Mouse (Mus musculus) liver, postnatal 0 days (tissue): ENCODE data around the gene Arhgef3. TPM values are rescaled to one million over a fixed set of nuclear protein-coding genes. Genes with fewer than 3 reads are reported as not detected.
A peak's percentile ranks its signal among the peaks of the same experiment; 100 is the strongest.

Experiments used
- ATAC-seq: fragments of 200-750 bp; cut with Nextera tagmentation; 2 replicates; pipeline ENCODE4 v1.8.0; 2017; ENCODE audit warnings: mild to moderate bottlenecking, moderate library complexity
- DNase-seq: peaks from one replicate; pipeline ENCODE4 v3.0.0-alpha.2; 2016
- H3K27ac ChIP-seq: fragments of 300-500 bp; sonication (generic); 2 replicates; pipeline ENCODE4 v1.5.1; 2014; ENCODE audit warnings: antibody characterized with exemption, moderate library complexity, mild to moderate bottlenecking, low read depth
- H3K27me3 ChIP-seq: fragments of 300-500 bp; sonication (generic); 2 replicates; pipeline ENCODE4 v1.6.1; 2014; ENCODE audit warnings: low read length, control low read depth, mixed read lengths; ENCODE audit not compliant: insufficient read depth
- H3K36me3 ChIP-seq: fragments of 300-500 bp; sonication (generic); replicated peaks from 2 replicates; pipeline ENCODE4 v1.6.1; 2014; ENCODE audit warnings: mild to moderate bottlenecking, control low read depth, low read length, moderate library complexity, mixed read lengths; ENCODE audit not compliant: insufficient read depth
- H3K4me1 ChIP-seq: fragments of 300-500 bp; sonication (generic); 2 replicates; pipeline ENCODE4 v1.6.1; 2014; ENCODE audit warnings: antibody characterized with exemption, mild to moderate bottlenecking, control low read depth; ENCODE audit not compliant: insufficient read depth
- H3K4me2 ChIP-seq: fragments of 300-500 bp; sonication (generic); 2 replicates; pipeline ENCODE4 v1.6.1; 2014; ENCODE audit warnings: low read depth, mild to moderate bottlenecking, low read length, moderate library complexity, mixed read lengths
- H3K4me3 ChIP-seq: fragments of 300-500 bp; sonication (generic); 2 replicates; pipeline ENCODE4 v1.5.1; 2014; ENCODE audit warnings: low read depth, low read length
- H3K9ac ChIP-seq: fragments of 300-500 bp; sonication (generic); replicated peaks from 2 replicates; pipeline ENCODE4 v1.6.1; 2014; ENCODE audit warnings: mild to moderate bottlenecking, moderate library complexity
- H3K9me3 ChIP-seq: fragments of 300-500 bp; sonication (generic); 2 replicates; pipeline ENCODE4 v1.6.1; 2016; ENCODE audit warnings: mild to moderate bottlenecking, control low read depth, low read length, mixed read lengths
- CTCF ChIP-seq: sonication (generic); IDR thresholded peaks from 2 replicates; pipeline ENCODE4 v1.5.1; 2016; ENCODE audit warnings: antibody characterized with exemption, low read depth
- EP300 ChIP-seq: IDR thresholded peaks from 2 replicates; pipeline ENCODE4 v1.6.1; 2016; ENCODE audit warnings: antibody characterized with exemption, low read depth, mild to moderate bottlenecking
- WGBS: fragments of 180-500 bp; shearing (Covaris S2); extraction: QIAGEN DNeasy Blood & Tissue Kit; methylation state at CpG from one replicate; pipeline ENCODE4 v1.1.7; 2014; ENCODE audit not compliant: insufficient replicate concordance; 5-methylcytosine and 5-hydroxymethylcytosine counted together
- polyA plus RNA-seq: library from polyadenylated mRNA; unstranded; fragments of >200 nt; fragmentation: Nextera tagmentation; extraction: Ambion mirVana; gene quantifications from 2 replicates; pipeline ENCODE4 v1.2.1, GENCODE M21; 2015

Gene Arhgef3
- polyA plus RNA-seq, 1 experiment from 2014 or later, result 11.4 TPM

DNA sequence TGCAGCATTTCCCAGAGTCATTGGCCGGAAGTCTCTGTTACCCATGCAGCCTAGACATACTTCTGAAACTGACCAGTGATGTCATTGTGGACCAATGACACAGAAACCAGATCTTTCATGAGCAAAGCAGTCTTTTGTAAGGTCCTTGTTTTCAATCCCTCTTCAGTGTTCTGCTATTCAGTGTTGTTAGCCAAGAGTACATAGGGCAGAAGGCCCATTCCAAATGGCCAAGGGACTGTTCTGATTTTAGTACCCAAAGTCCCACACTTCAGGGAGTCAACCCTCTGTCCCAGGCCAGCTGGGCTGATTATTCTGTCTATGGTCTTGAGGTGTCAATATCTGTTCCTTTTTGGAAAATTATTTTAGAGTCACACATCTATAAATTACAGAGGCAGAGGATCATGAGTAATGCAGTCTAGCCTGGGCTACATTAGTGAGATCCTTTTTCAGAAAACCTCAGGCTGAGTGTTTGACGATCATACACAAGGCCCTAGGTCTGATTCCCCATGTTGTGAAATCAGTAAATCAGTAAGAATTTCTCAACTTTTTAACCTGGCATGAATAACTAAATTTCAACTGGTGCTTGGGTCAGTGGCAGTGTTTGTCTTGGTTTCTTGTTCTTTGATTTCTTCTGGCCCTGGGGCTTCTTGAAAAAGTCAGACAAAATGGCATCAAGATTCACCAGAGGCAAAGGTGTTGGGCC, 97.2 kb downstream of the Arhgef3 start:
- Histone ChIP-seq H3K27ac (no peak overlapping the region), H3K9me3 (no peaks in the 10 kb centered on the region), H3K36me3 (no peaks in the 10 kb centered on the region), H3K4me3 (no peak overlapping the region), H3K4me1 (no peaks in the 10 kb centered on the region), H3K27me3 (no peaks in the 10 kb centered on the region), H3K4me2 (no peak overlapping the region), H3K9ac (no peak overlapping the region)
- 62% methylated on average over 2 of the region's 2 CpGs for WGBS
- TF ChIP-seq EP300 (no peak), CTCF (no peak)
- no peak for DNase-seq
- peak; percentile 68 for ATAC-seq

DNA sequence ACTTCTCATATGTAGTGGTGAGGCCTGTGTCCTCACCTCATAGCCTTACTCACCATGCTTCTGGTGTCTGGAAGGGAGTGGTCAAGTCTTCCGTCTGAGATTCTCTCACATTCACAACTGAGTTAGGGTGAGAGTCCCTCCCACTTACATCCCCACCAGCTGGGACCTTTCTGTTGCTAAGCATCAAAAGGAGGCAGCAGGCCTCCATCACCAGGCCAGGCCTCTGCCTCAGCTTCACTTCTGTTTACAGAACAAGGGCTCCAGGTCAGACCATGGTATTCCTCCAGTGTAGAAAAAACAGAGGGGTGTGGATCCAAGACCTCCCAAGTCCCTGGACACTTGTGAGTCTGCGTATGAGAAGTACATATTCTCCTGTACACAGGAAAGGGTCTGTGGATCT, 99.5 kb downstream of the Arhgef3 start:
- H3K4me2 ChIP-seq, result no peak overlapping the region
- no peaks in the 10 kb centered on the region for H3K27me3 ChIP-seq
- TF ChIP-seq CTCF (no peak), EP300 (no peak)
- ATAC-seq (no peak), DNase-seq (no peak)
- no peaks in the 10 kb centered on the region for H3K9me3 ChIP-seq
- no peaks in the 10 kb centered on the region for H3K4me1 ChIP-seq
- no peaks in the 10 kb centered on the region for H3K36me3 ChIP-seq
- WGBS, result 76% methylated on average over 2 of the region's 2 CpGs
- H3K27ac ChIP-seq, result no peak overlapping the region
- no peak overlapping the region for H3K9ac ChIP-seq
- H3K4me3 ChIP-seq, result no peak overlapping the region

DNA sequence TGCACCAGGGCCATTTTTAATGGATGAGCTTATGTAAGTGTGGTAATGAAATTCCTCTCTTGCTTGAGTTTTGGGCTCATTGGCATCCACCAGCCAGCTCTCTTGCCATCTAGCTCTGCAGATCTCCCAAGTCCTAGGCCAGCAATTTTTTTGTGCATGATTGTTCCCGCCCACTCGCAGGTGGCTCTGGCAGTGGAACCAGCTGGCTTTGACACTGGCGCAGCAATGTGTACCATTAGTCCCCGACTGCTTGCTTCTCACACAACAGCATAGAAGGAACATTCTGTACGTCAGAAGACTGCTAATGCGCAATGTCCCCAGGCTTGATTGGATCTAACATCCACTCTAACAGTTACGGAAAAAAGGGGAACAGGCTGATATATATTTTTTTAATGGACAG, 105.0 kb downstream of the Arhgef3 start:
- Histone ChIP-seq H3K27me3 (no peaks in the 10 kb centered on the region), H3K36me3 (no peaks in the 10 kb centered on the region), H3K4me3 (no peak overlapping the region), H3K4me1 (0 out of 2 replicates have a peak, but pooled peaks cover 4% of the 10 kb centered on the region), H3K27ac (no peak overlapping the region), H3K9ac (no peak overlapping the region), H3K4me2 (no peak overlapping the region), H3K9me3 (no peaks in the 10 kb centered on the region)
- TF ChIP-seq CTCF (no peak), EP300 (no peak)
- ATAC-seq (no peak), DNase-seq (no peak)
- WGBS, result 78% methylated on average over 7 of the region's 7 CpGs

DNA sequence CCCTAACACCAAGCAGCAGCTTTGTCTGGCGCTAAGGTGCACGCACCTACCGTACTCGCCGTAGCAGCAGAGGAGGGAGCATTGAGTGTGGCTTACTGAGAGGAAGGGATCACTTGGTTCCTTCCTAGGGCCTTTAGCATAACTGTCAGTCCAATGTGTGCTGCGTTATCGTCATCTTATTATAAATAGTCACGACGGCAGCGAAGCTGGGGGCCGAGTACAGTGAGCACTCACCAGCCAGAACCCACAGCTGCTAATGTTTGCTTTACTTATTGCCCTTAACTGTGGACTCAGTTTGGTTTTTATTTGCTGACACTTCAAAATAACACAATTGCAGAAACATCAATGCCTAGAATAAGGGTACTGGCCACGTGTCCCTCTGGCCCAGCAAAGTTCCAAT, 105.6 kb downstream of the Arhgef3 start:
- no peaks in the 10 kb centered on the region for H3K9me3 ChIP-seq
- no peaks in the 10 kb centered on the region for H3K27me3 ChIP-seq
- no peak for ATAC-seq
- H3K4me2 ChIP-seq, result no peak overlapping the region
- no peak overlapping the region for H3K9ac ChIP-seq
- H3K4me3 ChIP-seq, result no peak overlapping the region
- no peak for TF ChIP-seq CTCF
- no peak for TF ChIP-seq EP300
- DNase-seq, result no peak
- no peak overlapping the region for H3K27ac ChIP-seq
- 0 out of 2 replicates have a peak, but pooled peaks cover 4% of the 10 kb centered on the region for H3K4me1 ChIP-seq
- H3K36me3 ChIP-seq, result no peaks in the 10 kb centered on the region
- 79% methylated on average over 12 of the region's 12 CpGs for WGBS

DNA sequence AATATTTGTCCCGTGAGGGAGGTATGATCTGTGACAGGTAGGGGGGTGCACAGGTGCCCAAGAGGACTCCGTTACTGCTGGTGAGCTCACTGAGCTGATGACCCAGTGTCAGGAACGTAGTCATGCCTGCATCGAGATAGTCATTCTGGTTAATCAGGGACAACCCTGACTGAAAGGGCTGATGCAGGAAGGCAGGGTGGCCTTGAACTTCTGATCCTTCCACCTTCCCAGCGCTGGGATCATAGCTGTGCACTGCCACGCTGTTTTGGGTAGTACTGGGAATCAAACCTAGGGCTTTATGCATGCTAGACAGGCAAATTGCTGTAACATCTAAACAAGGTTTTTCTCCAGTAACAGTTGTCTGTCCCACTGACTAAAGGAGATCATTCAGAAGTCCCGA, 109.9 kb downstream of the Arhgef3 start:
- H3K27me3 ChIP-seq, result no peaks in the 10 kb centered on the region
- no peak for TF ChIP-seq EP300
- TF ChIP-seq CTCF, result no peak
- WGBS, result 75% methylated on average over 7 of the region's 7 CpGs
- H3K9ac ChIP-seq, result no peak overlapping the region
- H3K4me1 ChIP-seq, result peaks cover 8% of the 10 kb centered on the region
- no peak for DNase-seq
- H3K27ac ChIP-seq, result no peak overlapping the region
- H3K36me3 ChIP-seq, result no peaks in the 10 kb centered on the region
- H3K4me2 ChIP-seq, result no peak overlapping the region
- no peak overlapping the region for H3K4me3 ChIP-seq
- no peaks in the 10 kb centered on the region for H3K9me3 ChIP-seq
- ATAC-seq, result no peak

DNA sequence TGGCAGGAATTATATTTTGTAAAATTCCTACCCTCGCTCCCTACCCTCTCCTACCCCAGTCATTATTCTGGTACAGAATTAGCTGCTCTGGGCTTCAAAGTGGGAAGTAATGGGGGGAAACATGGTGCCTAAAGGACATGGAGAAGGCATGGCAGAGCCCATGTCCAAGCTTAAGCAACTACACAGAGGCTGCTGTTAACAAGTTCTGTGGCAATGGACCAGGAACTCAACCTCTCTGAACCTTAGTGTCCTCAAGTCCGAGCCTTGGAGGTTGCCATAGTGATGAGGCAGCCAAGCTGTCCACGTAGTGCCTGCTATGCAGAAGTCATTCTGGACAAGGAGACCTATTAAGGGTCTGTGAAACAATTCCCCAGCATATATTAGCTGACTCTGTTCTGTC, 111.6 kb downstream of the Arhgef3 start:
- DNase-seq, result no peak
- 70% methylated on average over 3 of the region's 3 CpGs for WGBS
- no peak for ATAC-seq

More for the DNA sequence above, 111.6 kb downstream of the Arhgef3 start:
- no peaks in the 10 kb centered on the region for H3K36me3 ChIP-seq
- H3K9ac ChIP-seq, result no peak overlapping the region
- H3K27me3 ChIP-seq, result no peaks in the 10 kb centered on the region
- H3K9me3 ChIP-seq, result no peaks in the 10 kb centered on the region
- H3K4me3 ChIP-seq, result no peak overlapping the region
- peaks cover 18% of the 10 kb centered on the region for H3K4me1 ChIP-seq
- no peak overlapping the region for H3K4me2 ChIP-seq
- H3K27ac ChIP-seq, result no peak overlapping the region
- TF ChIP-seq CTCF (no peak), EP300 (no peak)
